Mouse (Mus musculus) stomach, postnatal 0 days (tissue): ENCODE data around the gene Vwce. TPM values are rescaled to one million over a fixed set of nuclear protein-coding genes. Genes with fewer than 3 reads are reported as not detected.
A peak's percentile ranks its signal among the peaks of the same experiment; 100 is the strongest.

ENCODE experiments used
- ATAC-seq: fragments of 200-750 bp; cut with Nextera tagmentation; 2 replicates; pipeline ENCODE4 v1.8.0; 2017; ENCODE audit not compliant: low FRiP score, low TSS enrichment
- DNase-seq: peaks from one replicate; pipeline ENCODE4 v3.0.0-alpha.2; 2016; ENCODE audit warnings: low spot score
- H3K27ac ChIP-seq: fragments of 300-500 bp; sonication (generic); replicated peaks from 2 replicates; pipeline ENCODE4 v1.5.1; 2014; ENCODE audit warnings: mild to moderate bottlenecking, control low read depth
- H3K27me3 ChIP-seq: fragments of 300-500 bp; sonication (generic); 2 replicates; pipeline ENCODE4 v1.6.1; 2014; ENCODE audit warnings: low read length; ENCODE audit not compliant: control insufficient read depth, insufficient read depth
- H3K36me3 ChIP-seq: fragments of 300-500 bp; sonication (generic); 2 replicates; pipeline ENCODE4 v1.6.1; 2014; ENCODE audit warnings: low read length, mixed read lengths; ENCODE audit not compliant: control insufficient read depth, insufficient read depth
- H3K4me1 ChIP-seq: fragments of 300-500 bp; sonication (generic); replicated peaks from 2 replicates; pipeline ENCODE4 v1.6.1; 2014; ENCODE audit warnings: antibody characterized with exemption; ENCODE audit not compliant: control insufficient read depth, insufficient read depth
- H3K4me2 ChIP-seq: fragments of 300-500 bp; sonication (generic); replicated peaks from 2 replicates; pipeline ENCODE4 v1.6.1; 2014; ENCODE audit warnings: low read depth, mild to moderate bottlenecking, control low read depth, moderate library complexity
- H3K4me3 ChIP-seq: fragments of 300-500 bp; sonication (generic); 2 replicates; pipeline ENCODE4 v1.5.1; 2014; ENCODE audit warnings: low read depth, low read length, control low read depth
- H3K9ac ChIP-seq: fragments of 300-500 bp; sonication (generic); 2 replicates; pipeline ENCODE4 v1.6.1; 2014; ENCODE audit warnings: mild to moderate bottlenecking, low read length, control low read depth, mixed read lengths
- H3K9me3 ChIP-seq: fragments of 300-500 bp; sonication (generic); 2 replicates; pipeline ENCODE4 v1.6.1; 2016; ENCODE audit warnings: low read length; ENCODE audit not compliant: control insufficient read depth
- CTCF ChIP-seq: IDR thresholded peaks from 2 replicates; pipeline ENCODE4 v1.5.1; 2016; ENCODE audit warnings: antibody characterized with exemption, low read depth, mild to moderate bottlenecking, moderate library complexity
- EP300 ChIP-seq: optimal IDR thresholded peaks from 2 replicates; pipeline ENCODE3; 2016; ENCODE audit warnings: antibody characterized with exemption
- WGBS: fragments of 180-500 bp; shearing (Covaris S2); extraction: QIAGEN DNeasy Blood & Tissue Kit; methylation state at CpG from one replicate; pipeline ENCODE4 v1.1.7; 2014; 5-methylcytosine and 5-hydroxymethylcytosine counted together
- polyA plus RNA-seq: library from polyadenylated mRNA; unstranded; fragments of >200 nt; fragmentation: Nextera tagmentation; extraction: Ambion mirVana; gene quantifications from 2 replicates; pipeline ENCODE4 v1.2.1, GENCODE M21; 2015

Vwce gene
- polyA plus RNA-seq, 1 experiment from 2014 or later: 0.51 TPM

- ATAC-seq: no peak
- DNase-seq: no peak
- 65% methylated on average over 6 of the region's 6 CpGs for WGBS
- Histone ChIP-seq H3K9ac (peak overlapping the region; percentile 35; the same call in 1 of the 2 replicates), H3K36me3 (peaks cover 31% of the 10 kb centered on the region), H3K4me3 (no peak overlapping the region), H3K9me3 (no peaks in the 10 kb centered on the region), H3K27ac (peak overlapping the region; percentile 75), H3K27me3 (no peaks in the 10 kb centered on the region), H3K4me1 (no peaks in the 10 kb centered on the region), H3K4me2 (no peak overlapping the region)
- TF ChIP-seq CTCF: no peak
- no peak for TF ChIP-seq EP300
Measured at GRCm38 (mm10) chr19:10708900-10709299, 74.9 kb downstream of the Vwce start.

GRCm38 (mm10) chr19:10709360-10710087, 75.5 kb downstream of the Vwce start:
- DNase-seq (peak; percentile 95), ATAC-seq (peak; percentile 73)
- H3K9ac ChIP-seq: peak overlapping the region; percentile 35; the same call in 1 of the 2 replicates
- WGBS: 21% methylated on average over 8 of the region's 8 CpGs
- TF ChIP-seq EP300: no peak
- TF ChIP-seq CTCF: peak; percentile 98
- H3K4me3 ChIP-seq: no peak overlapping the region
- no peaks in the 10 kb centered on the region for H3K4me1 ChIP-seq
- H3K4me2 ChIP-seq: no peak overlapping the region
- no peaks in the 10 kb centered on the region for H3K27me3 ChIP-seq
- H3K27ac ChIP-seq: peak overlapping the region; percentile 75
- H3K36me3 ChIP-seq: peaks cover 31% of the 10 kb centered on the region
- no peaks in the 10 kb centered on the region for H3K9me3 ChIP-seq

DNA sequence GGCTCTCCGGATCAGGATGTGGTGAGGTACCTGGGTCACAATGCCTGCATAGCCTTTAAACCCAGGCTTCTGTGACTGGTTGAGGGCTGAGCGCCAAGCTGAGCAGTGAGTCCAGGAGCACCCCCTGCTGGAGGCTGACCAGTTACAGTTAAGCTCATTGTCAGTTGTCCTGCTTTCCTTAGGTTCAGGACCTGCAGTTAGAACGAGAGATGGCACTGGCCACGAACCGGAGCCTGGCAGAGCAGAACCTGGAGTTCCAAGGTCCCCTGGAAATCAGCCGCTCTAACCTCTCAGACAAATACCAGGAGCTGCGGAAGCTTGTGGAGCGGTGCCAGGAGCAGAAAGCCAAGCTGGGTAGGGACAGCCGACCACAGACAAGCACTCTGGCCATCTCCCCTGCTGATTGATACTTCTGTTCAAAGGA, 76.1 kb downstream of the Vwce start:
- 74% methylated on average over 9 of the region's 9 CpGs for WGBS
- peak overlapping the region; percentile 40; the same call in 1 of the 2 replicates for H3K27ac ChIP-seq
- TF ChIP-seq CTCF: peak; percentile 79
- TF ChIP-seq EP300: no peak
- ATAC-seq (peak; percentile 34), DNase-seq (peak; percentile 78)
- no peaks in the 10 kb centered on the region for H3K4me1 ChIP-seq
- peaks cover 31% of the 10 kb centered on the region for H3K36me3 ChIP-seq
- H3K4me2 ChIP-seq: no peak overlapping the region
- no peaks in the 10 kb centered on the region for H3K27me3 ChIP-seq
- no peak overlapping the region for H3K9ac ChIP-seq
- H3K9me3 ChIP-seq: no peaks in the 10 kb centered on the region
- no peak overlapping the region for H3K4me3 ChIP-seq

DNA sequence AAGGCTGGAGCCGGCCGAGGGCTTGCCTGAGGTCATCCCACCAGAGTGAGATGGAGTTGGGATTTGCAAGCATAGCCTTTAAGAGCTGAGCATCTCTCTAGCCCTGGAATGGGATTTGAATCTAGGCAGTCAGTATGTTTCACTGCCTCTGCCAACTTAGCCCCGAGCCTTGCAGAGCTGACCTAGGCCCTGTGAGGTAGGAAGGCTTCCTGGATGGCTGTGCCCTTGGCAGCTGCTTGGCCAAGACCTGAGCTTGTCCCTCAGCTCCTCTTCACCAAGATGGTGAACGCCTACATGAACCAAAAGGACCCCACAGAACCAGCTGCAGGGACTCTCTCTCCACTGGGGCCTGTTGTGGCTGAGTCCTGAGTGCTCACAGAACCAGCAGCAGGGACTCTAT, 76.7 kb downstream of the Vwce start:
- Histone ChIP-seq H3K27me3 (no peaks in the 10 kb centered on the region), H3K4me2 (no peak overlapping the region), H3K36me3 (peaks cover 31% of the 10 kb centered on the region), H3K27ac (no peak overlapping the region), H3K4me1 (no peaks in the 10 kb centered on the region), H3K9me3 (no peaks in the 10 kb centered on the region), H3K9ac (no peak overlapping the region), H3K4me3 (no peak overlapping the region)
- WGBS: 88% methylated on average over 4 of the region's 4 CpGs
- ATAC-seq (no peak), DNase-seq (no peak)
- no peak for TF ChIP-seq EP300
- TF ChIP-seq CTCF: no peak

GRCm38 (mm10) chr19:10712194-10712593, 78.2 kb downstream of the Vwce start:
- DNase-seq (no peak), ATAC-seq (no peak)
- Histone ChIP-seq H3K36me3 (peaks cover 27% of the 10 kb centered on the region), H3K4me1 (no peaks in the 10 kb centered on the region), H3K9ac (no peak overlapping the region), H3K4me2 (no peak overlapping the region), H3K27ac (no peak overlapping the region), H3K9me3 (no peaks in the 10 kb centered on the region), H3K27me3 (no peaks in the 10 kb centered on the region), H3K4me3 (no peak overlapping the region)
- no peak for TF ChIP-seq CTCF
- no peak for TF ChIP-seq EP300
- 90% methylated on average over 7 of the region's 7 CpGs for WGBS

- Histone ChIP-seq H3K27ac (no peak overlapping the region), H3K4me1 (no peaks in the 10 kb centered on the region), H3K4me3 (no peak overlapping the region), H3K9ac (no peak overlapping the region), H3K4me2 (no peak overlapping the region), H3K36me3 (peaks cover 22% of the 10 kb centered on the region), H3K9me3 (no peaks in the 10 kb centered on the region), H3K27me3 (no peaks in the 10 kb centered on the region)
- no peak for ATAC-seq
- 91% methylated on average over 12 of the region's 12 CpGs for WGBS
- TF ChIP-seq CTCF: no peak
- TF ChIP-seq EP300: no peak
- no peak for DNase-seq
Measured at GRCm38 (mm10) chr19:10712646-10713045, 78.6 kb downstream of the Vwce start.
